Mouse (Mus musculus) MEL (cell line): ENCODE results near the gene Prdx6.

ENCODE experiments used
- BHLHE40 ChIP-seq: IDR thresholded peaks from 2 replicates; pipeline ENCODE4 v1.6.1; 2012; ENCODE audit warnings: low read depth, mild to moderate bottlenecking, inconsistent platforms, low read length, improper control_type of control experiment, borderline replicate concordance
- CTCF ChIP-seq, 3 experiments: IDR thresholded peaks in 2 of 3; conservative IDR thresholded peaks in 1 of 3; 2 replicates each; pipeline ENCODE4 v1.5.1; 2011 to 2012; ENCODE audit warnings: low read length in 3 of 3, low read depth in 2 of 3, mild to moderate bottlenecking in 2 of 3, improper control_type of control experiment in 1 of 3, inconsistent platforms in 1 of 3, mixed read lengths in 1 of 3, moderate library complexity in 1 of 3; ENCODE audit not compliant: control insufficient read depth in 1 of 3, insufficient read depth in 1 of 3, poor library complexity in 1 of 3, severe bottlenecking in 1 of 3
- EP300 ChIP-seq, 2 experiments: IDR thresholded peaks; 2 replicates each; pipeline ENCODE4 v1.6.1; 2011; ENCODE audit warnings: improper control_type of control experiment in 2 of 2, low read length in 2 of 2, low read depth in 1 of 2, mild to moderate bottlenecking in 1 of 2
- HCFC1 ChIP-seq: IDR thresholded peaks from 2 replicates; pipeline ENCODE4 v1.6.1; 2012; ENCODE audit warnings: low read depth, mild to moderate bottlenecking, inconsistent platforms, low read length, improper control_type of control experiment, moderate library complexity
- JUND ChIP-seq: IDR thresholded peaks from 2 replicates; pipeline ENCODE4 v1.6.1; 2011; ENCODE audit warnings: low read depth, mild to moderate bottlenecking, improper control_type of control experiment, low read length
- MAZ ChIP-seq: IDR thresholded peaks from 2 replicates; pipeline ENCODE4 v1.6.1; 2012; ENCODE audit warnings: low read depth, mild to moderate bottlenecking, inconsistent platforms, low read length, improper control_type of control experiment
- MEF2A ChIP-seq: IDR thresholded peaks from 2 replicates; pipeline ENCODE4 v1.6.1; 2014; ENCODE audit warnings: low read depth, mild to moderate bottlenecking, inconsistent platforms, low read length, improper control_type of control experiment; ENCODE audit not compliant: poor library complexity, insufficient replicate concordance, severe bottlenecking; ENCODE audit errors: extremely low read depth
- POLR2A ChIP-seq, 2 experiments: IDR thresholded peaks; 2 replicates each; pipeline ENCODE4 v1.6.1; 2011 to 2012; ENCODE audit warnings: low read length in 2 of 2, mild to moderate bottlenecking in 2 of 2, control low read depth in 1 of 2, improper control_type of control experiment in 1 of 2, low read depth in 1 of 2, moderate library complexity in 1 of 2; ENCODE audit not compliant: control insufficient read depth in 1 of 2, insufficient read depth in 1 of 2, poor library complexity in 1 of 2
- POLR2AphosphoS5 ChIP-seq: IDR thresholded peaks from 2 replicates; pipeline ENCODE4 v1.6.1; 2012; ENCODE audit warnings: low read depth, borderline replicate concordance, mild to moderate bottlenecking, inconsistent platforms, low read length, moderate library complexity, mixed read lengths

- TF ChIP-seq MAZ (no peak), POLR2A (IDR thresholded peaks at IDR 0.05; ENCODE audit: control insufficient read depth in 1 of 2, insufficient read depth in 1 of 2, low read depth in 1 of 2, low read length in 2 of 2, poor library complexity in 1 of 2) (no peak), EP300 (IDR thresholded peaks at IDR 0.05; ENCODE audit: low read depth in 1 of 2, low read length in 2 of 2) (no peak), JUND (no peak), BHLHE40 (no peak), CTCF (IDR thresholded peaks at IDR 0.05 in 2 of 3, conservative IDR thresholded peaks at IDR 0.05 in 1 of 3; ENCODE audit: control insufficient read depth in 1 of 3, insufficient read depth in 1 of 3, low read depth in 2 of 3, low read length in 3 of 3, poor library complexity in 1 of 3, severe bottlenecking in 1 of 3) (no peak), POLR2AphosphoS5 (no peak), HCFC1 (no peak), MEF2A (no peak)
These were observed 17.1 kb upstream of the Prdx6 start for GRCm38 (mm10) chr1:161268116-161268515.
